Mouse (Mus musculus): ENCODE measurements around the gene Nfat5.

- TF ChIP-seq CTCF (IDR thresholded peaks at IDR 0.05; ENCODE audit: low read depth) = no peak
- no peak for TF ChIP-seq EP300 (IDR thresholded peaks at IDR 0.05; ENCODE audit: low read depth)
These were observed 38.9 kb upstream of the Nfat5 start for GRCm38 (mm10) chr8:107254403-107254802.
